Mouse (Mus musculus) heart, embryonic 16.5 days (tissue): ENCODE results near the gene Nudt14. TPM values are rescaled to one million over a fixed set of nuclear protein-coding genes. Genes with fewer than 3 reads are reported as not detected.

Source experiments
- ATAC-seq: fragments of 200-750 bp; cut with Nextera tagmentation; replicated peaks from 2 replicates; pipeline ENCODE4 v1.8.0; 2017; ENCODE audit warnings: moderate number of reproducible peaks; ENCODE audit not compliant: insufficient read depth, low FRiP score; ENCODE audit errors: extremely low read depth
- H3K27ac ChIP-seq: fragments of 300-500 bp; sonication (generic); 2 replicates; pipeline ENCODE4 v1.5.1; 2014; ENCODE audit warnings: mild to moderate bottlenecking, low read length, control low read depth, moderate library complexity
- H3K27me3 ChIP-seq: fragments of 300-500 bp; sonication (generic); 2 replicates; pipeline ENCODE4 v1.6.1; 2014; ENCODE audit warnings: low read length, mixed read lengths; ENCODE audit not compliant: control insufficient read depth, insufficient read depth
- H3K36me3 ChIP-seq: fragments of 300-500 bp; sonication (generic); 2 replicates; pipeline ENCODE4 v1.6.1; 2014; ENCODE audit not compliant: control insufficient read depth, insufficient read depth
- H3K4me1 ChIP-seq: fragments of 300-500 bp; sonication (generic); 2 replicates; pipeline ENCODE4 v1.6.1; 2014; ENCODE audit warnings: low read length, mixed read lengths; ENCODE audit not compliant: control insufficient read depth, insufficient read depth
- H3K4me2 ChIP-seq: fragments of 300-500 bp; sonication (generic); 2 replicates; pipeline ENCODE4 v1.6.1; 2014; ENCODE audit warnings: low read depth, mild to moderate bottlenecking, control low read depth, low read length
- H3K4me3 ChIP-seq: fragments of 300-500 bp; sonication (generic); 2 replicates; pipeline ENCODE4 v1.5.1; 2014; ENCODE audit warnings: mild to moderate bottlenecking, control low read depth, low read length
- H3K9ac ChIP-seq: fragments of 300-500 bp; sonication (generic); 2 replicates; pipeline ENCODE4 v1.6.1; 2014; ENCODE audit warnings: low read length, control low read depth
- H3K9me3 ChIP-seq: fragments of 300-500 bp; sonication (generic); replicated peaks from 2 replicates; pipeline ENCODE4 v1.6.1; 2016; ENCODE audit warnings: low read length; ENCODE audit not compliant: control insufficient read depth
- WGBS: fragments of 180-500 bp; shearing (Covaris S2); extraction: QIAGEN DNeasy Blood & Tissue Kit; methylation state at CpG from one replicate; pipeline ENCODE4 v1.1.7; 2014; 5-methylcytosine and 5-hydroxymethylcytosine counted together
- polyA plus RNA-seq: library from polyadenylated mRNA; unstranded; fragments of >200 nt; fragmentation: Nextera tagmentation; extraction: Ambion mirVana; gene quantifications from 2 replicates; pipeline ENCODE4 v1.2.1, GENCODE M21; 2015

Nudt14 gene
- polyA plus RNA-seq, 1 experiment from 2014 or later = 36.0 TPM

GRCm38 (mm10) chr12:112912951-112913745 is 28.8 kb downstream of the Nudt14 start:
- Histone ChIP-seq H3K4me2 (no peak overlapping the region), H3K27ac (no peak overlapping the region), H3K27me3 (peaks cover 4% of the 10 kb centered on the region; the same call in 1 of the 2 replicates), H3K4me3 (no peak overlapping the region), H3K9me3 (no peaks in the 10 kb centered on the region), H3K4me1 (peaks cover 10% of the 10 kb centered on the region), H3K36me3 (peaks cover 8% of the 10 kb centered on the region), H3K9ac (no peak overlapping the region)
- no peak for ATAC-seq
- 87% methylated on average over 28 of the region's 28 CpGs for WGBS

- no peak for ATAC-seq
- H3K4me3 ChIP-seq = no peak overlapping the region
These were observed 30.2 kb downstream of the Nudt14 start for GRCm38 (mm10) chr12:112911701-112912100.

GRCm38 (mm10) chr12:112908991-112909390 is 32.9 kb downstream of the Nudt14 start:
- no peak overlapping the region for H3K9ac ChIP-seq
- H3K4me1 ChIP-seq = no peaks in the 10 kb centered on the region
- no peak overlapping the region for H3K4me2 ChIP-seq
- WGBS = 94% methylated on average over 22 of the region's 22 CpGs
- peaks cover 8% of the 10 kb centered on the region for H3K36me3 ChIP-seq
- H3K27me3 ChIP-seq = no peaks in the 10 kb centered on the region
- no peaks in the 10 kb centered on the region for H3K9me3 ChIP-seq
- no peak overlapping the region for H3K4me3 ChIP-seq
- ATAC-seq = no peak
- no peak overlapping the region for H3K27ac ChIP-seq

More at GRCm38 (mm10) chr12:112911701-112912100, 30.2 kb downstream of the Nudt14 start:
- Histone ChIP-seq H3K27ac (no peak overlapping the region), H3K36me3 (peaks cover 8% of the 10 kb centered on the region), H3K9me3 (no peaks in the 10 kb centered on the region), H3K4me1 (no peaks in the 10 kb centered on the region), H3K27me3 (peaks cover 4% of the 10 kb centered on the region; the same call in 1 of the 2 replicates), H3K9ac (no peak overlapping the region), H3K4me2 (no peak overlapping the region)
- WGBS = 87% methylated on average over 17 of the region's 17 CpGs

GRCm38 (mm10) chr12:112905001-112905400 is 36.9 kb downstream of the Nudt14 start:
- peaks cover 3% of the 10 kb centered on the region; the same call in 1 of the 2 replicates for H3K36me3 ChIP-seq
- no peaks in the 10 kb centered on the region for H3K9me3 ChIP-seq
- no peak for ATAC-seq
- no peak overlapping the region for H3K4me2 ChIP-seq
- H3K4me1 ChIP-seq = no peaks in the 10 kb centered on the region
- H3K27me3 ChIP-seq = 0 out of 2 replicates have a peak, but pooled peaks cover 3% of the 10 kb centered on the region
- no peak overlapping the region for H3K9ac ChIP-seq
- no peak overlapping the region for H3K27ac ChIP-seq
- no peak overlapping the region for H3K4me3 ChIP-seq
- 81% methylated on average over 5 of the region's 5 CpGs for WGBS

GRCm38 (mm10) chr12:112903941-112904340 is 38.0 kb downstream of the Nudt14 start:
- peaks cover 2% of the 10 kb centered on the region; the same call in 1 of the 2 replicates for H3K36me3 ChIP-seq
- H3K4me3 ChIP-seq = no peak overlapping the region
- no peaks in the 10 kb centered on the region for H3K9me3 ChIP-seq
- 0 out of 2 replicates have a peak, but pooled peaks cover 3% of the 10 kb centered on the region for H3K27me3 ChIP-seq
- no peak overlapping the region for H3K4me2 ChIP-seq
- ATAC-seq = no peak
- 45% methylated on average over 8 of the region's 8 CpGs for WGBS
- no peaks in the 10 kb centered on the region for H3K4me1 ChIP-seq
- no peak overlapping the region for H3K27ac ChIP-seq
- H3K9ac ChIP-seq = no peak overlapping the region

GRCm38 (mm10) chr12:112900641-112901040 is 41.3 kb downstream of the Nudt14 start:
- peaks cover 6% of the 10 kb centered on the region; the same call in 1 of the 2 replicates for H3K4me1 ChIP-seq
- ATAC-seq = no peak
- 80% methylated on average over 9 of the region's 9 CpGs for WGBS
- no peaks in the 10 kb centered on the region for H3K36me3 ChIP-seq
- H3K27me3 ChIP-seq = 0 out of 2 replicates have a peak, but pooled peaks cover 4% of the 10 kb centered on the region
- H3K9ac ChIP-seq = no peak overlapping the region
- no peaks in the 10 kb centered on the region for H3K9me3 ChIP-seq
- H3K27ac ChIP-seq = no peak overlapping the region
- H3K4me3 ChIP-seq = no peak overlapping the region
- H3K4me2 ChIP-seq = no peak overlapping the region

- Histone ChIP-seq H3K4me1 (peaks cover 9% of the 10 kb centered on the region), H3K9ac (no peak overlapping the region), H3K27me3 (0 out of 2 replicates have a peak, but pooled peaks cover 7% of the 10 kb centered on the region), H3K4me2 (no peak overlapping the region), H3K4me3 (no peak overlapping the region), H3K27ac (no peak overlapping the region), H3K9me3 (no peaks in the 10 kb centered on the region), H3K36me3 (no peaks in the 10 kb centered on the region)
- 61% methylated on average over 4 of the region's 4 CpGs for WGBS
- no peak for ATAC-seq
These were observed 43.0 kb downstream of the Nudt14 start for GRCm38 (mm10) chr12:112898960-112899359.

GRCm38 (mm10) chr12:112898351-112898750 is 43.6 kb downstream of the Nudt14 start:
- Histone ChIP-seq H3K27ac (0 out of 2 replicates have a peak overlapping the region, but pooled peaks have one; percentile 16), H3K4me2 (no peak overlapping the region), H3K9me3 (no peaks in the 10 kb centered on the region), H3K4me3 (no peak overlapping the region), H3K27me3 (0 out of 2 replicates have a peak, but pooled peaks cover 7% of the 10 kb centered on the region), H3K9ac (no peak overlapping the region), H3K36me3 (no peaks in the 10 kb centered on the region), H3K4me1 (peaks cover 9% of the 10 kb centered on the region)
- WGBS = 66% methylated on average over 12 of the region's 12 CpGs
- no peak for ATAC-seq
